In genomic region chr2:58480764-58481163, GRCm38 (mm10) we compare ENCODE assay signal across 20 mouse cellular contexts. TPM values are rescaled to one million over a fixed set of nuclear protein-coding genes. Genes with fewer than 3 reads are reported as not detected.
DNase-seq lines count a peak whose midpoint lies in the region; ATAC-seq and TF ChIP-seq lines count a peak whose summit lies in the region.
"Had no signal": no experiment of that assay in that cellular context is flagged by ENCODE, and none has a peak within 500 bp of the region (broad histone marks: within the 10 kb centered on the region; RNA-seq: fewer than 3 reads in every experiment).

No protein-coding gene starts in this region.

- H3K27me3 ChIP-seq in forebrain, embryonic 14.5 days (replicated peaks; ENCODE audit: control insufficient read depth, insufficient read depth, low read length), result no peaks in the 10 kb centered on the region
- H3K27me3 ChIP-seq: limb, embryonic 15.5 days; Patski had no signal

- no peak overlapping the region for H3K9ac ChIP-seq in forebrain, embryonic 14.5 days (ENCODE audit: low read length)
- H3K9ac ChIP-seq: limb, embryonic 15.5 days; lung, embryonic 14.5 days had no signal

- peak overlapping the region; percentile 20; the same call in 1 of the 2 replicates for H3K27ac ChIP-seq in gastrocnemius, adult 2 months
- no peak overlapping the region for H3K27ac ChIP-seq in forebrain, embryonic 14.5 days (ENCODE audit: low read depth, low read length)
- H3K27ac ChIP-seq: left cerebral cortex, adult 2 months; limb, embryonic 15.5 days had no signal

- no peak for TF ChIP-seq CTCF in gastrocnemius, adult 2 months (IDR thresholded peaks at IDR 0.05)

- H3K4me1 ChIP-seq in forebrain, embryonic 14.5 days (ENCODE audit: control insufficient read depth, insufficient read depth, low read length), result peaks cover 16% of the 10 kb centered on the region

- ATAC-seq in megakaryocyte progenitor cell, adult 5-6 weeks (replicated peaks; ENCODE audit: poor library complexity), result peak; percentile 90
- ATAC-seq in forebrain, embryonic 14.5 days, result no peak
- ATAC-seq: Patski had no signal

- no peak overlapping the region for H3K4me3 ChIP-seq in gastrocnemius, adult 2 months
- no peak overlapping the region for H3K4me3 ChIP-seq in forebrain, embryonic 14.5 days (ENCODE audit: low read depth, low read length)
- H3K4me3 ChIP-seq: erythroblast, embryonic 14.5 days; left cerebral cortex, adult 2 months; limb, embryonic 15.5 days had no signal

- 76% methylated on average over 6 of the region's 6 CpGs for WGBS in forebrain, embryonic 14.5 days

- peaks cover 4% of the 10 kb centered on the region; the same call in 1 of the 2 replicates for H3K36me3 ChIP-seq in forebrain, embryonic 14.5 days (ENCODE audit: control insufficient read depth, insufficient read depth, low read length)

- no peak for DNase-seq in gastrocnemius, adult 2 months
- no peak for DNase-seq in gastrocnemius, postnatal 25 days
- DNase-seq in right cerebral cortex, adult 18-20 months, result peak; percentile 39
- no peak for DNase-seq in right cerebral cortex, postnatal 4 days
- DNase-seq in brain, adult 2 months (ENCODE audit: low read depth, low spot score), result peak; percentile 79
- DNase-seq in kidney, postnatal 4 days, result no peak
- no peak for DNase-seq in forebrain, embryonic 14.5 days (ENCODE audit: low spot score)
- DNase-seq: cerebellum, adult 18-20 months; kidney, adult 9 months; lung, embryonic 14.5 days; midbrain, embryonic 14.5 days had no signal

- no peak overlapping the region for H3K4me2 ChIP-seq in forebrain, embryonic 14.5 days (ENCODE audit: low read length)
- H3K4me2 ChIP-seq: limb, embryonic 15.5 days; lung, embryonic 14.5 days had no signal

- intact Hi-C loops in gastrocnemius, adult 2 months (cut with DNase I), result no loop called here

- H3K9me3 ChIP-seq in forebrain, embryonic 14.5 days (replicated peaks; ENCODE audit: control insufficient read depth, low read length), result no peaks in the 10 kb centered on the region
- H3K9me3 ChIP-seq: limb, embryonic 15.5 days had no signal

RNA-seq across cellular contexts. Expression of gene Gm17409, which starts 10.8 kb away (rescaled TPM):
- total RNA-seq in gastrocnemius, adult 2 months (2021), result not detected
- not detected for total RNA-seq in gastrocnemius, postnatal 25 days (2021)
- not detected in 2 replicates for total RNA-seq in megakaryocyte progenitor cell, adult 5-6 weeks (2015)
- total RNA-seq in megakaryocyte progenitor cell, adult 5-6 weeks (2017), result not detected in 2 replicates
- not detected in 2 replicates for polyA plus RNA-seq in forebrain, embryonic 14.5 days (2014; fragmentation: Nextera tagmentation; extraction: Ambion mirVana)
- total RNA-seq: heart, postnatal 14 days; layer of hippocampus, adult 18-20 months; left cerebral cortex, adult 2 months had no signal
- polyA plus RNA-seq: erythroblast, embryonic 14.5 days; frontal cortex, adult 2 months; gonadal fat pad, adult 2 months; limb, embryonic 15.5 days; lung, embryonic 14.5 days; midbrain, embryonic 14.5 days; Patski had no signal

Comparison
In these comparisons a context has a peak if more than half of its experiments do, and no peak if none do; other contexts are left out.
1. DNase-seq: peak in right cerebral cortex, adult 18-20 months (single experiment) and brain, adult 2 months (single experiment); none in gastrocnemius, adult 2 months (single experiment), gastrocnemius, postnatal 25 days (single experiment), right cerebral cortex, postnatal 4 days (single experiment), kidney, postnatal 4 days (0 of 2) and forebrain, embryonic 14.5 days (single experiment).